In genomic region chr11:55087006-55087405, GRCm38 (mm10) we compare ENCODE assay signal across 7 mouse cellular contexts. TPM values are rescaled to one million over a fixed set of nuclear protein-coding genes. Genes with fewer than 3 reads are reported as not detected.
A peak's percentile ranks its signal among the peaks of the same experiment; 100 is the strongest.
DNase-seq lines count a peak whose midpoint lies in the region; ATAC-seq and TF ChIP-seq lines count a peak whose summit lies in the region.

No protein-coding gene starts in this region.

- peak; percentile 78 for ATAC-seq in CD4-positive, CD25-positive, alpha-beta regulatory T cell, adult 4 months
- ATAC-seq in kidney, embryonic 16.5 days (ENCODE audit: low FRiP score, low TSS enrichment) = peak; percentile 69

- H3K9me3 ChIP-seq in kidney, embryonic 16.5 days (ENCODE audit: low read length) = no peaks in the 10 kb centered on the region; the same call in 1 of the 2 replicates

- H3K36me3 ChIP-seq in kidney, embryonic 16.5 days (ENCODE audit: insufficient read depth, low read length) = no peaks in the 10 kb centered on the region

- no peak overlapping the region for H3K4me2 ChIP-seq in kidney, embryonic 16.5 days (replicated peaks; ENCODE audit: low read depth, low read length)

- WGBS in kidney, embryonic 16.5 days = 5% methylated on average over 10 of the region's 10 CpGs
- WGBS in lung, adult 2 months = 10% methylated on average over 10 of the region's 10 CpGs

- no peaks in the 10 kb centered on the region for H3K4me1 ChIP-seq in kidney, embryonic 16.5 days (ENCODE audit: insufficient read depth, low read length)
- no peaks in the 10 kb centered on the region for H3K4me1 ChIP-seq in lung, adult 2 months (ENCODE audit: control insufficient read depth, insufficient read depth, low read length)

- TF ChIP-seq POLR2A in lung, adult 2 months (IDR thresholded peaks at IDR 0.05; ENCODE audit: borderline replicate concordance, extremely low read depth, low read depth, low read length) = no peak

- TF ChIP-seq CTCF in lung, adult 2 months (IDR thresholded peaks at IDR 0.05; ENCODE audit: insufficient read depth, low read length) = peak; percentile 92

- no peak overlapping the region for H3K27ac ChIP-seq in kidney, embryonic 16.5 days (ENCODE audit: low read length)

- peak; percentile 53 for DNase-seq in WW6 (ENCODE audit: low read depth, low spot score)
- peak; percentile 57 to 73 for DNase-seq in cerebellum, postnatal 4 days (ENCODE audit: low spot score in 2 of 2)
- peak; percentile 46 to 67 for DNase-seq in gastrocnemius, postnatal 4 days (ENCODE audit: low spot score in 2 of 2)
- peak; percentile 53 for DNase-seq in lung, adult 2 months
- DNase-seq in retina, postnatal 7 days (ENCODE audit: low read depth, low spot score) = peak; percentile 76

- H3K9ac ChIP-seq in kidney, embryonic 16.5 days (replicated peaks; ENCODE audit: low read length) = no peak overlapping the region

- H3K4me3 ChIP-seq in kidney, embryonic 16.5 days (ENCODE audit: low read length) = no peak overlapping the region
- H3K4me3 ChIP-seq in lung, adult 2 months (replicated peaks; ENCODE audit: extremely low read depth, low read depth, low read length) = no peak overlapping the region

- no peaks in the 10 kb centered on the region for H3K27me3 ChIP-seq in kidney, embryonic 16.5 days (ENCODE audit: insufficient read depth, low read length)

RNA-seq across cellular contexts. Expression of gene Ccdc69, which starts 9.1 kb away (rescaled TPM):
- 10 to 100 TPM; 68.2 to 80.6 TPM for polyA plus RNA-seq in CD4-positive, CD25-positive, alpha-beta regulatory T cell, adult 4 months (2017; shearing (Covaris generic))
- 10 to 100 TPM; 13.2 to 17.9 TPM for total RNA-seq in gastrocnemius, postnatal 4 days (2021)
- polyA plus RNA-seq in kidney, embryonic 16.5 days (2015; fragmentation: Nextera tagmentation; extraction: Ambion mirVana) = 3.0 and 3.6 TPM in 2 replicates
- polyA plus RNA-seq in lung, adult 2 months (2012; rRNA removed) = 2.2 and 4.1 TPM in 2 replicates

RNA-seq across cellular contexts. Expression of gene Gm2a, which starts 10.9 kb away (rescaled TPM):
- polyA plus RNA-seq in CD4-positive, CD25-positive, alpha-beta regulatory T cell, adult 4 months (2017; shearing (Covaris generic)) = 100 to 1,000 TPM; 162 to 185 TPM
- total RNA-seq in gastrocnemius, postnatal 4 days (2021) = 10 to 100 TPM; 15.4 to 15.8 TPM
- 38.0 and 39.7 TPM in 2 replicates for polyA plus RNA-seq in kidney, embryonic 16.5 days (2015; fragmentation: Nextera tagmentation; extraction: Ambion mirVana)
- polyA plus RNA-seq in lung, adult 2 months (2012; rRNA removed) = 50.9 and 70.4 TPM in 2 replicates

RNA-seq across cellular contexts. Expression of gene Anxa6, which starts 53.8 kb away (rescaled TPM):
- polyA plus RNA-seq in CD4-positive, CD25-positive, alpha-beta regulatory T cell, adult 4 months (2017; shearing (Covaris generic)) = 100 to 1,000 TPM; 387 to 504 TPM
- total RNA-seq in gastrocnemius, postnatal 4 days (2021) = 100 to 1,000 TPM; 466 to 474 TPM
- polyA plus RNA-seq in kidney, embryonic 16.5 days (2015; fragmentation: Nextera tagmentation; extraction: Ambion mirVana) = 239 and 266 TPM in 2 replicates
- polyA plus RNA-seq in lung, adult 2 months (2012; rRNA removed) = 151 and 170 TPM in 2 replicates

Comparison
In these comparisons a context has a peak if more than half of its experiments do, and no peak if none do; other contexts are left out.
1. RNA of gene Ccdc69, which starts 9.1 kb away (polyA plus RNA-seq): 68.2 to 80.6 TPM in CD4-positive, CD25-positive, alpha-beta regulatory T cell, adult 4 months; 2.2 to 4.1 TPM in lung, adult 2 months and 3.0 to 3.6 TPM in kidney, embryonic 16.5 days; every median in the first group is over 10 times any median in the second.
2. Peak in every context shown above with its lines, with median percentiles within 50 percentile points of each other: DNase-seq.